Mouse (Mus musculus) stomach, embryonic 16.5 days (tissue): ENCODE results near the gene Phf1. TPM values are rescaled to one million over a fixed set of nuclear protein-coding genes. Genes with fewer than 3 reads are reported as not detected.

Experiments used
- ATAC-seq: fragments of 200-750 bp; cut with Nextera tagmentation; 2 replicates; pipeline ENCODE4 v1.8.0; 2017; ENCODE audit warnings: moderate number of reproducible peaks, moderate TSS enrichment; ENCODE audit not compliant: insufficient read depth, low FRiP score
- H3K27ac ChIP-seq: fragments of 300-500 bp; sonication (generic); 2 replicates; pipeline ENCODE4 v1.5.1; 2014; ENCODE audit warnings: low read length
- H3K27me3 ChIP-seq: fragments of 300-500 bp; sonication (generic); 2 replicates; pipeline ENCODE4 v1.6.1; 2014; ENCODE audit warnings: low read length, control low read depth, mixed read lengths; ENCODE audit not compliant: control insufficient read depth, insufficient read depth
- H3K36me3 ChIP-seq: fragments of 300-500 bp; sonication (generic); 2 replicates; pipeline ENCODE4 v1.6.1; 2014; ENCODE audit warnings: low read length; ENCODE audit not compliant: control insufficient read depth, insufficient read depth
- H3K4me1 ChIP-seq: fragments of 300-500 bp; sonication (generic); 2 replicates; pipeline ENCODE4 v1.6.1; 2014; ENCODE audit warnings: low read length, control low read depth, mixed read lengths; ENCODE audit not compliant: control insufficient read depth, insufficient read depth
- H3K4me2 ChIP-seq: fragments of 300-500 bp; sonication (generic); 2 replicates; pipeline ENCODE4 v1.6.1; 2014; ENCODE audit warnings: low read depth, low read length, mixed read lengths
- H3K4me3 ChIP-seq: fragments of 300-500 bp; sonication (generic); replicated peaks from 2 replicates; pipeline ENCODE4 v1.5.1; 2014; ENCODE audit warnings: mild to moderate bottlenecking, low read length
- H3K9ac ChIP-seq: fragments of 300-500 bp; sonication (generic); 2 replicates; pipeline ENCODE4 v1.6.1; 2014; ENCODE audit warnings: low read length
- H3K9me3 ChIP-seq: fragments of 300-500 bp; sonication (generic); replicated peaks from 2 replicates; pipeline ENCODE4 v1.6.1; 2016; ENCODE audit warnings: low read length, control low read depth; ENCODE audit not compliant: control insufficient read depth
- WGBS: fragments of 180-500 bp; shearing (Covaris S2); extraction: QIAGEN DNeasy Blood & Tissue Kit; methylation state at CpG from one replicate; pipeline ENCODE4 v1.1.7; 2014; 5-methylcytosine and 5-hydroxymethylcytosine counted together
- polyA plus RNA-seq: library from polyadenylated mRNA; unstranded; fragments of >200 nt; fragmentation: Nextera tagmentation; extraction: Ambion mirVana; gene quantifications from 2 replicates; pipeline ENCODE4 v1.2.1, GENCODE M21; 2015

Phf1 gene
- polyA plus RNA-seq, 1 experiment from 2014 or later: 7.7 TPM

- Histone ChIP-seq H3K9me3 (no peaks in the 10 kb centered on the region), H3K4me3 (no peak overlapping the region), H3K27ac (no peak overlapping the region), H3K9ac (no peak overlapping the region), H3K4me2 (no peak overlapping the region), H3K27me3 (no peaks in the 10 kb centered on the region), H3K36me3 (0 out of 2 replicates have a peak, but pooled peaks cover 3% of the 10 kb centered on the region), H3K4me1 (peaks cover 13% of the 10 kb centered on the region)
- no peak for ATAC-seq
- WGBS: 88% methylated on average over 6 of the region's 6 CpGs
These were observed 34.6 kb downstream of the Phf1 start for GRCm38 (mm10) chr17:26967477-26967876.

DNA sequence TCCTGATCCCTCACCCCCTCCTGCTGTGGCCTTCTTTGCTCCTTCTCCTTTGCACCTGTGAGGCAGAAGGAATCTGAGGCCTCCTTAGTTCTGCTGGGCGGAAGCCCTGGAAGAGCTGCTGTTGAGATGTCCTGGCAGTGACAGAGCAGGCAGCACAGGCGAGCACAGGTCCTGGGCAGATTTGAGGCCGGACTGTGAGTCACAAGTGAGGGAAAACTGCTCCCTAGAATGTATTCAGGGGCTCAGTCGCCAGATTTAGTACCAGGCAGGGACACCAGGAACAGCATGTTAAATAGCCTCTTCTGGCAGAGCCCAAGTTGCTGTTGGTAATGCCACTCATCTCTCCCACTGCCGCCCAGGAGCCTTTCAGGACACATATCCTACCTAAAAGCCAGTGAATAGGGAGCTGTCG, 35.4 kb downstream of the Phf1 start:
- whole genome bisulfite sequencing: 76% methylated on average over 6 of the region's 6 CpGs
- H3K9me3 ChIP-seq: no peaks in the 10 kb centered on the region

DNA sequence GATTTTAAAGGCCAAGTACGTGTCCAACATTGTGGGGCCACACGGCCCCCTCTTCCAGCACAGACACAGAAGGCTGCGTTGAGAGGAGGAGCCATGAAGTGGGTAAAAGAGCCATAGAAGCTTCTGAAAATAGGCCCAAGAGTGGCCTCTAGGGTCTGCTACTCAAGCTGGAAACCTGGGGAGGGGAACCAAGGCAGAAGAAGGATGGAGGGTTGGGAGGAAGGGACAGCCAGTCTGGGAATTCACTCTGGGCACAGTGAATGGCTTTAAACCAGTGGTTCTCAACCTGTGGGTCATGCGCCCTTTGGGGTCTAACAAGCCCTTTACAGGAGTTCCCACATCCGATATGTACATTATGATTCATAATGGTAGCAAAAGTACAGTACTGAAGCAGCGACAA, 36.4 kb downstream of the Phf1 start:
- WGBS: 84% methylated on average over 6 of the region's 6 CpGs
- H3K4me2 ChIP-seq: no peak overlapping the region
- no peaks in the 10 kb centered on the region for H3K27me3 ChIP-seq
- H3K36me3 ChIP-seq: 0 out of 2 replicates have a peak, but pooled peaks cover 3% of the 10 kb centered on the region
- H3K9ac ChIP-seq: no peak overlapping the region
- H3K9me3 ChIP-seq: no peaks in the 10 kb centered on the region
- H3K4me1 ChIP-seq: peaks cover 20% of the 10 kb centered on the region
- ATAC-seq: no peak
- no peak overlapping the region for H3K27ac ChIP-seq
- no peak overlapping the region for H3K4me3 ChIP-seq

More for the DNA sequence above, 35.4 kb downstream of the Phf1 start:
- Histone ChIP-seq H3K27ac (no peak overlapping the region), H3K27me3 (no peaks in the 10 kb centered on the region), H3K36me3 (0 out of 2 replicates have a peak, but pooled peaks cover 3% of the 10 kb centered on the region), H3K4me2 (no peak overlapping the region), H3K4me1 (peaks cover 13% of the 10 kb centered on the region), H3K9ac (no peak overlapping the region), H3K4me3 (no peak overlapping the region)
- ATAC-seq: no peak

DNA sequence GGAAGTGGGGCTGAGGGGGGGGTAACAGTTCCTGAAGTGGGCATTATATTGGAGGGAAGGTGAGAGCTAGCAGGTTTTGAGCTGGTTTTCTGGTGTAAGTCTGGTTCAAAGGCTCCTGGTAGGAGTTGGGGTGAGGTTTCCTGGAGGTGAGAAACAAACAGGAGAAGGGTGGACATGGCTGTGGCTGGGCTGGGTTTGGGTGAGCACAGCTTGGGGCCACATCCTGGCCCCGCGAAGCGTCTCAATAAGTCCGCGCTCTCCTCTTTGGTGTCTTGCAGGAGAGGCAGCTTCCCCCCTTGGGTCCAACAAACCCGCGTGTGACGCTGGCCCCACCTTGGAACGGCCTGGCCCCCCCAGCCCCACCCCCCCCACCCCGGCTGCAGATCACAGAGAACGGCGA, 37.4 kb downstream of the Phf1 start:
- Histone ChIP-seq H3K27me3 (no peaks in the 10 kb centered on the region), H3K36me3 (peaks cover 6% of the 10 kb centered on the region; the same call in 1 of the 2 replicates)
- WGBS: 55% methylated on average over 12 of the region's 12 CpGs

GRCm38 (mm10) chr17:26971247-26971905, 38.5 kb downstream of the Phf1 start:
- Histone ChIP-seq H3K27ac (peak overlapping the region; percentile 94; the same call in 1 of the 2 replicates), H3K9ac (peak overlapping the region; percentile 88), H3K36me3 (peaks cover 13% of the 10 kb centered on the region; the same call in 1 of the 2 replicates)

More for the DNA sequence above, 37.4 kb downstream of the Phf1 start:
- H3K4me2 ChIP-seq: no peak overlapping the region
- no peak overlapping the region for H3K4me3 ChIP-seq
- no peak overlapping the region for H3K9ac ChIP-seq
- no peak for ATAC-seq
- H3K27ac ChIP-seq: no peak overlapping the region
- H3K4me1 ChIP-seq: peaks cover 23% of the 10 kb centered on the region
- H3K9me3 ChIP-seq: no peaks in the 10 kb centered on the region

GRCm38 (mm10) chr17:26972107-26972506, 39.3 kb downstream of the Phf1 start:
- Histone ChIP-seq H3K9me3 (no peaks in the 10 kb centered on the region), H3K4me3 (peak overlapping the region; percentile 92), H3K27ac (peak overlapping the region; percentile 94), H3K36me3 (peaks cover 11% of the 10 kb centered on the region; the same call in 1 of the 2 replicates), H3K9ac (peak overlapping the region; percentile 88), H3K27me3 (no peaks in the 10 kb centered on the region), H3K4me2 (peak overlapping the region; percentile 81), H3K4me1 (peaks cover 25% of the 10 kb centered on the region)
- no peak for ATAC-seq
- WGBS: 1% methylated on average over 3 of the region's 3 CpGs

More at GRCm38 (mm10) chr17:26971247-26971905, 38.5 kb downstream of the Phf1 start:
- H3K4me2 ChIP-seq: peak overlapping the region; percentile 81
- peaks cover 25% of the 10 kb centered on the region for H3K4me1 ChIP-seq
- H3K4me3 ChIP-seq: peak overlapping the region; percentile 92
- H3K9me3 ChIP-seq: no peaks in the 10 kb centered on the region
- H3K27me3 ChIP-seq: no peaks in the 10 kb centered on the region
- no peak for ATAC-seq
- WGBS: 53% methylated on average over 8 of the region's 8 CpGs

DNA sequence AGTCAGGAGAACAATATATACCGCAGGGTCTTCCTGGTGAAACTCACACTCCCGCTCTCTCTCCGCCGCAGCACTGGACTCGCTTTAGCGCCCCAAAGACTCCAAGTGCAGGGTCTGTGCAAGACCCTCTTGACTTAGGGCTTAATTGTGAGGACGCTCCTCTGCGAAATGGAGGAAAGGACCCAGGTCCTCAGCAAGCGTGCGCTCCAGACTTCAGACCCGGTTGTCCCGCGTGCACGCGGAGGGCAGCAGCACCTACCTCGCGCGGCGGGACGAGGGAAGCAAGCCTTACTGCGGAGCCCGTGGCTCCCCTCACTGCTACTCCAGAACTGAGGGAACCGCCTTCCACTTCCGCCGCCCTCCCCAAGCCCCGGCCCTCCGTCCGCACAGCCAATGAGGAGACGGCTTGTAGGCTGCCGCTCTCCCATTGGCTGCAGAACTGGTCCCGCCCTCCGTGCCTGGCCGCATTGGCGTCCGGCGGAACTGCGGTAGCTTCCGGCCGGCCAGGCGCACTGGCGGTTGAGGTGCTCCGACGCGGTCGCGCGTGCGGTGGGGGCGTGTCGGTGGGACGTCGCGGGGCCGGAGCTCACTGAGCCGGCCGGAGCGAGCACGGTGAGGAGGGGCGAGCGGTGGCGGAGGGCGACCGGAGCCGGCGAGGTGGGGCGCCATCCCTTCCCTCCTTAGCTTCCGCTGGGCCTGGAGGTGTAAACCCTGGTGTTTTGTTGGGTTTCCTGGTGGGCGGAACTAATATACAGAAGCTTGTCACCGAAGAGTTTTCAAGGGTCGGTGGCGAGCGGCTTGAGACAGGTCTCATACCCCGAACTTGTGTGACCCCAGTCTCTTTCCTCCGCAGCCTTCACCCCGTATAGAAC, 40.1 kb downstream of the Phf1 start, which contains the start of gene Zbtb9:
Gene Zbtb9 (plus strand): TSS at position 465 of the 872 bp plus-strand sequence.
- Histone ChIP-seq H3K9me3 (no peaks in the 10 kb centered on the region), H3K9ac (peak within 1 kb of the TSS; percentile 90), H3K4me3 (peak within 1 kb of the TSS; percentile 92), H3K4me1 (peaks cover 25% of the 10 kb centered on the region), H3K27ac (peak within 1 kb of the TSS; percentile 94), H3K27me3 (no peaks in the 10 kb centered on the region), H3K36me3 (peaks cover 10% of the 10 kb centered on the region; the same call in 1 of the 2 replicates), H3K4me2 (peak within 1 kb of the TSS; percentile 84)
- WGBS: under 1% methylated on average over 75 of the region's 75 CpGs
- ATAC-seq: peak; percentile 99

DNA sequence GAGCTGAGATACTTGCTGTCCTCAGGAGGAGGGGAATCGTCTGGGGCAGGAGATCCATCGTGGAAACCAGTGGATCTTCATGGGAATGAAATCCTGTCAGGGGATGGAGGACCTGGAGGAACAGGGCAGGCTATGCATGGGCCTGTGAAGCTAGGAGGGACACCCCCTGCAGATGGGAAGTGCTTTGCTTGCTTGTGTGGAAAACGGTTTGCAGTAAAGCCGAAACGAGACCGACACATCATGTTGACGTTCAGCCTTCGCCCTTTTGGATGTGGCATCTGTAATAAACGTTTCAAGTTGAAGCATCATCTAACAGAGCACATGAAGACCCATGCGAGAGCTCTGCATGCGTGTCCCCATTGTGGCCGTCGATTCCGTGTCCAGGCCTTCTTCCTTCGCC, 41.7 kb downstream of the Phf1 start:
- Histone ChIP-seq H3K36me3 (peaks cover 13% of the 10 kb centered on the region; the same call in 1 of the 2 replicates), H3K9ac (no peak overlapping the region), H3K4me2 (no peak overlapping the region), H3K4me1 (peaks cover 25% of the 10 kb centered on the region), H3K9me3 (no peaks in the 10 kb centered on the region), H3K27ac (no peak overlapping the region), H3K27me3 (no peaks in the 10 kb centered on the region), H3K4me3 (no peak overlapping the region)
- WGBS: 92% methylated on average over 15 of the region's 15 CpGs
- ATAC-seq: no peak

- Histone ChIP-seq H3K4me3 (no peak overlapping the region), H3K9me3 (no peaks in the 10 kb centered on the region), H3K9ac (no peak overlapping the region), H3K4me1 (peaks cover 25% of the 10 kb centered on the region), H3K36me3 (peaks cover 13% of the 10 kb centered on the region; the same call in 1 of the 2 replicates), H3K27me3 (no peaks in the 10 kb centered on the region), H3K27ac (no peak overlapping the region), H3K4me2 (no peak overlapping the region)
- no peak for ATAC-seq
These were observed 42.6 kb downstream of the Phf1 start for GRCm38 (mm10) chr17:26975415-26975814.
